Mouse (Mus musculus): ENCODE data around the gene Irf2bp1.

DNA sequence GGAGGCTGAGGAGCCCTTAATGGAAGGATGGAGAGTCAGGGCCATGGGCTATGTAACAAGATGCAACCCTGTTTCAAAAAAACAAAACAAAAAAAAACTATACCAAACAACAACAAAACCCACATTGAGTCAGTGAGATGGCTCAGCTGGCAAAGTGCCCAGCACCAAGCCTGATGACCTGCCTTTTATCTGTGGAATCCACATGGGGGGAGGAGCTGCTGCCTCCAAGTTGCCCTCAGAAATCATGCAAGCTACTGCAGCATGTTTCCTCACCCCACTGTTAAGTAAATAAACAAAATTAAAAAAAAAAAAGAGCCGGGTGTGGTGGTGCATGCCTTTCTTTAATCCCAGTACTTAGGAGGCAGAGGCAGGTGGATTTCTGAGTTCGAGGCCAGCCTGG is 17.3 kb upstream of the Irf2bp1 start:
- no peak for TF ChIP-seq CTCF (IDR thresholded peaks at IDR 0.05; ENCODE audit: low read depth)
- no peak for TF ChIP-seq EP300 (IDR thresholded peaks at IDR 0.05; ENCODE audit: low read depth)
